Mouse (Mus musculus): ENCODE data around the gene Gm5741. TPM values are rescaled to one million over a fixed set of nuclear protein-coding genes. Genes with fewer than 3 reads are reported as not detected.

Gene Gm5741
- polyA plus RNA-seq, 1 experiment from 2014 or later = not detected

- Histone ChIP-seq H3K9ac (ENCODE audit: low read depth, low read length) (no peak overlapping the region), H3K27ac (no peak overlapping the region), H3K27me3 (ENCODE audit: insufficient read depth, low read length) (no peaks in the 10 kb centered on the region), H3K4me3 (replicated peaks; ENCODE audit: low read depth, low read length) (no peak overlapping the region), H3K4me2 (ENCODE audit: low read length) (no peak overlapping the region), H3K9me3 (replicated peaks; ENCODE audit: low read length) (no peaks in the 10 kb centered on the region), H3K4me1 (replicated peaks; ENCODE audit: insufficient read depth, low read length) (no peaks in the 10 kb centered on the region), H3K36me3 (ENCODE audit: insufficient read depth, low read length) (peaks cover 43% of the 10 kb centered on the region)
- TF ChIP-seq CTCF (IDR thresholded peaks at IDR 0.05; ENCODE audit: low read depth) = no peak
- DNase-seq (ENCODE audit: low spot score) = no peak
- no peak for ATAC-seq (replicated peaks; ENCODE audit: low FRiP score, low read depth)
- WGBS = 89% methylated on average over 7 of the region's 7 CpGs
Measured at GRCm38 (mm10) chr8:85095566-85095965, 27.8 kb upstream of the Gm5741 start.

DNA sequence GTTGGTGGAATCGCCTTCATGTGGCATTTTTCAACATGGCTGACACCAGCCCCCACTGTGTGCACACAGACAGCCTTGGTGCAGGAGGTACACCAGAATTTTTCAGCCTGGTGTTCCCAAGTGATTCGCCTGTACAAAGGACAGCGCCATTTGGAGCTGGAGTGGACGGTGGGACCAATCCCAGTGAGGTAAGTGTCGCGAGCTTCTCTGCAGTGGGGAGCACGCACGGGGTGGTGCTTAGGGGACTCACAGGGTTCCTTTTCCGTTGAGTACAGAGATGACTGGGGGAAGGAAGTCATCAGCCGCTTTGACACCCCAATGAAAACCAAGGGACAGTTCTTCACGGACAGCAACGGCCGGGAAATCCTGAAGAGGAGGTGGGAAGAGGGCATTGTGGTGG is 27.3 kb upstream of the Gm5741 start:
- ATAC-seq (replicated peaks; ENCODE audit: low FRiP score, low read depth) = no peak
- DNase-seq (ENCODE audit: low spot score) = no peak
- Histone ChIP-seq H3K27me3 (ENCODE audit: insufficient read depth, low read length) (no peaks in the 10 kb centered on the region), H3K27ac (no peak overlapping the region), H3K36me3 (ENCODE audit: insufficient read depth, low read length) (peaks cover 43% of the 10 kb centered on the region), H3K4me3 (replicated peaks; ENCODE audit: low read depth, low read length) (no peak overlapping the region), H3K9ac (ENCODE audit: low read depth, low read length) (no peak overlapping the region), H3K4me2 (ENCODE audit: low read length) (no peak overlapping the region), H3K9me3 (replicated peaks; ENCODE audit: low read length) (no peaks in the 10 kb centered on the region), H3K4me1 (replicated peaks; ENCODE audit: insufficient read depth, low read length) (no peaks in the 10 kb centered on the region)
- no peak for TF ChIP-seq CTCF (IDR thresholded peaks at IDR 0.05; ENCODE audit: low read depth)
- 92% methylated on average over 13 of the region's 13 CpGs for WGBS

- H3K9ac ChIP-seq (ENCODE audit: low read depth, low read length) = no peak overlapping the region
Measured at GRCm38 (mm10) chr8:85091526-85092090, 23.8 kb upstream of the Gm5741 start.

GRCm38 (mm10) chr8:85090856-85091255 is 23.1 kb upstream of the Gm5741 start:
- WGBS = 89% methylated on average over 11 of the region's 11 CpGs
- peaks cover 43% of the 10 kb centered on the region; the same call in 1 of the 2 replicates for H3K36me3 ChIP-seq (ENCODE audit: insufficient read depth, low read length)
- DNase-seq (ENCODE audit: low spot score) (no peak), ATAC-seq (replicated peaks; ENCODE audit: low FRiP score, low read depth) (no peak)
- H3K4me1 ChIP-seq (replicated peaks; ENCODE audit: insufficient read depth, low read length) = no peaks in the 10 kb centered on the region
- H3K4me2 ChIP-seq (ENCODE audit: low read length) = no peak overlapping the region
- H3K9me3 ChIP-seq (replicated peaks; ENCODE audit: low read length) = no peaks in the 10 kb centered on the region
- no peaks in the 10 kb centered on the region for H3K27me3 ChIP-seq (ENCODE audit: insufficient read depth, low read length)
- no peak overlapping the region for H3K4me3 ChIP-seq (replicated peaks; ENCODE audit: low read depth, low read length)
- no peak for TF ChIP-seq CTCF (IDR thresholded peaks at IDR 0.05; ENCODE audit: low read depth)
- no peak overlapping the region for H3K27ac ChIP-seq
- H3K9ac ChIP-seq (ENCODE audit: low read depth, low read length) = no peak overlapping the region

More at GRCm38 (mm10) chr8:85091526-85092090, 23.8 kb upstream of the Gm5741 start:
- Histone ChIP-seq H3K4me3 (replicated peaks; ENCODE audit: low read depth, low read length) (no peak overlapping the region), H3K27ac (no peak overlapping the region), H3K27me3 (ENCODE audit: insufficient read depth, low read length) (no peaks in the 10 kb centered on the region), H3K4me2 (ENCODE audit: low read length) (no peak overlapping the region), H3K36me3 (ENCODE audit: insufficient read depth, low read length) (peaks cover 47% of the 10 kb centered on the region), H3K9me3 (replicated peaks; ENCODE audit: low read length) (no peaks in the 10 kb centered on the region), H3K4me1 (replicated peaks; ENCODE audit: insufficient read depth, low read length) (no peaks in the 10 kb centered on the region)
- no peak for TF ChIP-seq CTCF (IDR thresholded peaks at IDR 0.05; ENCODE audit: low read depth)
- 47% methylated on average over 21 of the region's 21 CpGs for WGBS
- DNase-seq (ENCODE audit: low spot score) (no peak), ATAC-seq (replicated peaks; ENCODE audit: low FRiP score, low read depth) (no peak)

DNA sequence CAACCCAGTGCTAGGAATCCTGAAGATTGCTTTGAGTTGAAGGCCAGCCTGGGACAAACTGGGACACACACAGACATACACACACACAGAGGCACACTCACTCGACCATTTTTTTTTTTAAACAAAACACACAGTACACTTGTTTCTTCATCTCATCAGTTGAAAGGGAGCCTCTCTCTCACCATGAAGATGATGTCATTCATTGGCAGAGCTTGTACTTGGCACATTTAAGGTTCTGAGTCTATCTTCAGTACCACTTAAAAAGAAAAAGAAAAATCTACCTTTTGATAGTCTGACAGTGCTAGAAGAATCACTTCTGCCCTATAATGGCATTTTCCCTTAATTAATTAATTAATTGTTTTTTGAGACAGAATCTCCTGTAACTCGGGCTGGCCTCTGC is 21.0 kb upstream of the Gm5741 start:
- 90% methylated on average over 2 of the region's 2 CpGs for WGBS
- Histone ChIP-seq H3K4me3 (replicated peaks; ENCODE audit: low read depth, low read length) (no peak overlapping the region), H3K4me1 (replicated peaks; ENCODE audit: insufficient read depth, low read length) (no peaks in the 10 kb centered on the region; the same call in 1 of the 2 replicates), H3K4me2 (ENCODE audit: low read length) (no peak overlapping the region), H3K9ac (ENCODE audit: low read depth, low read length) (no peak overlapping the region), H3K9me3 (replicated peaks; ENCODE audit: low read length) (no peaks in the 10 kb centered on the region), H3K27me3 (ENCODE audit: insufficient read depth, low read length) (no peaks in the 10 kb centered on the region), H3K36me3 (ENCODE audit: insufficient read depth, low read length) (peaks cover 34% of the 10 kb centered on the region), H3K27ac (no peak overlapping the region)
- ATAC-seq (replicated peaks; ENCODE audit: low FRiP score, low read depth) = no peak
- no peak for DNase-seq (ENCODE audit: low spot score)
- TF ChIP-seq CTCF (IDR thresholded peaks at IDR 0.05; ENCODE audit: low read depth) = no peak

GRCm38 (mm10) chr8:85086238-85086637 is 18.5 kb upstream of the Gm5741 start:
- 84% methylated on average over 3 of the region's 3 CpGs for WGBS
- no peak overlapping the region for H3K9ac ChIP-seq (ENCODE audit: low read depth, low read length)
- no peaks in the 10 kb centered on the region; the same call in 1 of the 2 replicates for H3K4me1 ChIP-seq (replicated peaks; ENCODE audit: insufficient read depth, low read length)
- H3K4me3 ChIP-seq (replicated peaks; ENCODE audit: low read depth, low read length) = no peak overlapping the region
- no peaks in the 10 kb centered on the region for H3K27me3 ChIP-seq (ENCODE audit: insufficient read depth, low read length)
- H3K36me3 ChIP-seq (ENCODE audit: insufficient read depth, low read length) = peaks cover 25% of the 10 kb centered on the region
- no peak overlapping the region for H3K27ac ChIP-seq
- no peaks in the 10 kb centered on the region for H3K9me3 ChIP-seq (replicated peaks; ENCODE audit: low read length)
- DNase-seq (ENCODE audit: low spot score) = peak; percentile 15
- TF ChIP-seq CTCF (IDR thresholded peaks at IDR 0.05; ENCODE audit: low read depth) = peak; percentile 45
- no peak for ATAC-seq (replicated peaks; ENCODE audit: low FRiP score, low read depth)
- H3K4me2 ChIP-seq (ENCODE audit: low read length) = no peak overlapping the region

DNA sequence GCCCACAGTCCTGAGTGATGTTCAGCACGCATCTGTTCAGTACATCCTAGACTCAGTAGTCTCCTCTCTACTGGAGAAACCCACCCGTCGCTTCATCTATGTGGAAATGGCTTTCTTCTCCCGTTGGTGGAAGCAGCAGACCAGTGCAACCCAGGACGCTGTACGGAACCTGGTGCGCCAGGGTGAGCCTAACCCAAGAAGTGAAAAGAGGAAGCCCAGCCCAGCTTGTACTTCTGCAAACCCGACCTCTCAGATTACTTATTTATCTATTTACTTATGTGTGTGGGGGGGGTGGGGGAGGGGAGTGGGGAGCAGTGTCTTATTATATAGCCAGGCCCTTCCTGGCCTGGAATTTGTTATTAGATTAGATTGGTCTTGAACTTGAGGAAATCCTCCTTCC is 16.9 kb upstream of the Gm5741 start:
- ATAC-seq (replicated peaks; ENCODE audit: low FRiP score, low read depth) (no peak), DNase-seq (ENCODE audit: low spot score) (no peak)
- H3K4me3 ChIP-seq (replicated peaks; ENCODE audit: low read depth, low read length) = no peak overlapping the region
- no peak overlapping the region for H3K9ac ChIP-seq (ENCODE audit: low read depth, low read length)
- no peaks in the 10 kb centered on the region for H3K27me3 ChIP-seq (ENCODE audit: insufficient read depth, low read length)
- TF ChIP-seq CTCF (IDR thresholded peaks at IDR 0.05; ENCODE audit: low read depth) = no peak
- H3K9me3 ChIP-seq (replicated peaks; ENCODE audit: low read length) = no peaks in the 10 kb centered on the region
- no peaks in the 10 kb centered on the region; the same call in 1 of the 2 replicates for H3K4me1 ChIP-seq (replicated peaks; ENCODE audit: insufficient read depth, low read length)
- no peak overlapping the region for H3K27ac ChIP-seq
- 89% methylated on average over 8 of the region's 8 CpGs for WGBS
- H3K36me3 ChIP-seq (ENCODE audit: insufficient read depth, low read length) = peaks cover 25% of the 10 kb centered on the region
- H3K4me2 ChIP-seq (ENCODE audit: low read length) = no peak overlapping the region

Data from kidney, postnatal 0 days (tissue).